Mouse (Mus musculus): ENCODE measurements around the gene Olfr642.

Olfr642 gene

DNA sequence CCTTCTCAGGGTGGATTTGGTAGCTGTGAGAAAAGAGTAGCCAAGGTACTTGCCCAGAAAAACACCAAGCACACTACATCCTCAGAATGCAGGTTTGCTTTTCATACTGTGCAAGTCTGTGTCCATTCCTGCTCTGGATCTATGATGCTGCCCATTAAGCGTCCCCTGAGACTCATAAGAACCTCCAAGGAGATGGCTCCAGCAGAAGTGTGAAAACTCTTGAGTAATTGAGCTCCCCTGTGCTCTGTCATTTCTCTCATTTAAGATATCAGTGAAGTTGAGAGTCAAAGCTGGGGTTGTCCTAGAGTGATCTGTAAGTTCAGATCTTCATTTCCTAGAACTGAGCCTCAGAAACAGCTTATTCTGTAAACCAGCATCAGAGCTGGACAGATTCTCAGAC is at the start of gene Olfr642:
TSS of gene Olfr642 (minus strand) at position 101 of the 400 bp plus-strand sequence.
- no peak for DNase-seq

DNA sequence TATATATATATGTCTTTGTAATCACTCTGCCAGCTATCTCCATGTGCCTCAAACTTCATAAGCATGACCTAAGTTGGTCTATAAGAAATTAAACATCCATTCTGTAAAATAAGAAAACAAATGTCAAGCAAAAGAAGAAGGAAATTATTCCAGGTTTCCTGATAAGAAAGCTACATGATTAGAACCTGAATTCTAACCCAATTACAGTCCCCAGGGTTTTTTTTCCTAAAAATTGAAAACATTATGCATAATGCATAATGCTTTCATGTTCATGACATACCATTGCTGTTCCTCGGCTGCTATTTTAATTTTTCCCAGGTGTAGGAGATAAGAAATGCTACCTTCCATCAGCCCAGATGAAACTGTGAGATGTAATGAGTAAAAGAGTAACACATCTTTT is 32.9 kb upstream of the Olfr642 start, which contains the start of gene Olfr645:
TSS of gene Olfr645 (minus strand) at position 101 of the 400 bp plus-strand sequence.
- DNase-seq: no peak

DNA sequence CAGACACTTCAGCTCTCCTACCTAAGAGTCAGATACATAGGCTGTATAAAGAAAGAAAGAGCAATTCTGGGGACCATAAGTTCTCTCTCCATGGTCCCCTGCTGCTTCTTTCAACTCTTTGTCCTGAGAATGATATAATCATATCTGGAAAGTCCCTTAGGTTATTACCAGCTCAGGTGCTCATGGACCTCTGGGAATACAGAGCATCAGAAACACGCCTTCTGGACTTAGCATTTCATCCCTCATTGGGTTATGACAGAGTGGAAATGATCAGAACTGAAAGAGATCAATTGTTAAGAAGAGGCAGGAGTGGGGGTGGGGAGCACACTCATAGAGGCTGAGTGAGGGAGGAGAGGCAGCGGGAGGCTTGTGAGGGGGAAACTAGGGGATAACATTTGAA is 19.3 kb upstream of the Olfr642 start, which contains the start of gene Olfr644:
TSS of gene Olfr644 (minus strand) at position 101 of the 400 bp plus-strand sequence.
- no peak for DNase-seq

DNA sequence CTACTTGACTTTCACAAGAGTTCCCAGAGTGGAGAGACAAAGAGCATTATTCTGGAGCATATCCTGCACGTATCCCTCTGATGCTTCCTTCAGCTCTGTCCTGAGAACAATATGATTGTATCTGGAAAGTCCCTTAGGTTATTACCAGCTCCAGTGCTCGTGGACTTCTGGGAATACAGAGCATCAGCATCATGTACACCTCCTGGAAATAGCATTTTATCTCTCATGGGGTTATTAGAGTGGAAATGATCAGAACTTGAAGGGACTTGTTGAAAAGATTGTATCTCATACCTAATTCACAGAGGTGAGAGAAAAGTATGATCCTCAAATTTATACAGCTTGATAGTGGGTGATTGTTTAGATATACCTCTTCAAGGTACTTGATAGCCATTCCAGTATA is 8.9 kb upstream of the Olfr642 start, which contains the start of gene 4930516K23Rik:
TSS of gene 4930516K23Rik (minus strand) at position 101 of the 400 bp plus-strand sequence.
- no peak for DNase-seq

DNA sequence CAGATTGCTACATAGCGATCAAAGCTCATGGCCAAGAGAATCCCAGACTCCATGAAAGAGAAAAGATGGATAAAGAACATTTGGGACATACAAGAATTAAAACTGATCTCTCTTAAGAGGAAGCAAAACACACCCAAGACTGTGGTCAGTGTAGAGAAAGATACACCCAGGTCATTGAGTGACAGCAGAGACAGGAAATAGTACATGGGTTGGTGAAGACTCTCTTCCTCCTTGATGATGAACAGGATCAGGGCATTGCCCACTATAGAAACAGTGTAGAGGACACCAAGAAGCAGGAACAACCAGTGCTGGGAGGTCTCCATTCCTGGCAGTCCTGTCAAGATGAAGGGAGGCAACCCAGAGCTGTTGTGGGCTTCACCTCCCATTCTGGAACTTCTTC is 6.7 kb upstream of the Olfr642 start:
- DNase-seq: no peak

DNA sequence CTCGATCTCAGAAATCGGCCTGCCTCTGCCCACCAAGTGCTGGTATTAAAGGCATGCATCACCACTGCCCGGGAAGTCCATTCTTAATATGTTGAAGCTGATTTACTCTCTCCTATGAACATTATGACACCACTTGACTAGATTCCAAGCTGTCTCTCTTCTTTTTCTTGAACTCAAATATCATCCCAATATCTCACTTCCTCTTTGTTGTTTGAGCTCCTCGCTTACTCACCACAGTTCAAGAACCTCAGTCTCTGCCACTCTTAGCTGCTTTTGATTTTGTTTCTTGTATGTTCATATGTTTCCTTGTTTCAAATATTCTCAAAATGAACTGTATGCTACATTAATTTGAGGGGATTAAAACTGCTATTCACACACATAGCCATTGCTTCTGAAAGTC is 1.7 kb downstream of the Olfr642 start:
- no peak for DNase-seq

DNA sequence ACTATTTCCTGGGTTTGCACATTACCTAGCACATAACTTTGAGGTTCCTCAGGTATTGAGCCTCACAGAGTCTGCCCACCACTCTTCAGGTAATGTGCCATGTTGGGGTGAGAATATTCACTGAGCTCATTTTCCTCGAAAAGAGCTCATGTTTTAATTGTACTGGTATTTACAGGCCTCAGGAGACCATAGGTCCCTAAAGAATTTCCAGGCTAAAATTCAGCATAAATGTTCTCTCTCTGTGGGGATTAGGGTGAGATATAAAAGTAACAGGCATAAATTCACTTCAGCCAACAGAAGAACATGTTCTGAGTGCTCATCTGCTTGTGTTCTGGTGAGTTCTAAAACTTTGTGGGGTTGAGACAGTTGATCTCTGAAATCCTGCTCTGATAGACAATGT is 17.3 kb downstream of the Olfr642 start, which contains the start of gene Olfr641:
TSS of gene Olfr641 (plus strand) at position 301 of the 400 bp plus-strand sequence.
- no peak for DNase-seq

DNA sequence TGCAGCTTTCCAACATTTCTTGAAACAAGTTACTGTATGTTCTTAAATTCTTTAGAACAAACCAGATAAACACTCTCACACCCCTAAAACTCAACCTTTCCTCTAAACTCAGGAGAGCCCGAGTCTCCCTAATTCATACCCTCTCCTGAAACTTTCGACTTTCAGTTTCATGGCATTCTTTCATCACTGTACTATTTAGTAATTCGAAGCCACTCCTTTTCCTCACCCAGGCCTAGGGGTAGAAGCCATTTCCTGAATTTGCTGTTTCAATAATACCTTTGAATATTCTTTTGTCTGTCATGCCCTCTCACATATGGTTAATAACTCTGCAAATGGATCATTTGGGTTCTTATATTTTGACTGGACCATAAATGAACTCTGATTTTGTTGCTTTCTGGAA is 25.5 kb downstream of the Olfr642 start:
- no peak for DNase-seq

DNA sequence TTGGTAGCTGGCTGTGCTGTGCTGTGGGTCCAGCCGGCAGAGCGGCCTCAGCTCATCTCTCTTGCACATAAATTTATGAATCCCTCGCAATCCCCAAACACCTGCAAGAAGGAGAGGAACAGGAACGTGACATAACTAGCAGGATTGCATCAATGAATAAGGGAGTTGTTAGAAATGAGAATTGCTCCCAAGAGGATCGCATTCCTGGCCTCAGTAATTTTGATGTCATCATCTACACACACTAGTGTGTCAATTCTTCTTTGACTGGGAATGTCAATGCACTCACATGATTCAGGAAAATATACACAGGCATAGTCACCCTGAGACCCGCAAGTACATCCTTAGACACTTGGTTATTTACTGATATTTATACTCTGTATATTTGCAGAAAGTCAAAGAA is 27.0 kb downstream of the Olfr642 start, which contains the start of gene Olfr640:
TSS of gene Olfr640 (minus strand) at position 101 of the 400 bp plus-strand sequence.
- no peak for DNase-seq

DNA sequence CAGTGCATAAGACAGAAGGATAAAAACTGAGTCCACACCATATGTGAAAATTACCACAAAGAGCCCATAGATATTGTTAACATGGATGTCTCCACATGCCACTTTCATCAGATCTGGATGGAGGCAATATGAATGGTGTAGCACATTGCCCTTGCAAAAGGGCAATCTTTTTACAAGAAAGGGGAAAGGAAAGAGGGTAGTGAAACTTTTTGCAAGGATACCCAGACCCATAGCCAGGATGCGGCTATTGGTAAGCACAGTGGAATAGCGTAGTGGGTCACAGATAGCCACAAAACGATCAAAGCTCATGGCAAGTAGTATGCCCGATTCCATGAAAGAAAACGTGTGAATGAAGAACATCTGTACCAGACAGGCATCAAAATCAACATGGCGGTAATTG is 30.8 kb downstream of the Olfr642 start:
- DNase-seq: no peak

DNA sequence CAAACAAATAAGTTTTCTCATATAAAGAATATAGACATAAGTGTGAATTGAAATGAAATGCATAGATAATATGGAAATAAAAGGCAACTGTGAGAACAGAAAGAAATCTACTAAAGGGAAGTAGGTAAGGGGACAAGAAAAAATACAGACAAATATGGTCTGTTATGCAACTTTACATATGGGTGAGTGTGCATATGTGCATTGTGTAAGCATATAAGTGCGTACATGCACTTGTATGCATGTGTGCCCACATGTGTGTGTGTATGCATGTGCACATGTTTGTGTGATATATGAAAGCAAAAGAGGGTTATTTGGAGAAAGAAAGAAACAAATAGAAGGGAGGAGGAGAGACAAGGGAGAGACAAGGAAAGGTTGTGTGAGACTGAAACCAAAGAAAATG is 33.5 kb downstream of the Olfr642 start:
- DNase-seq: no peak

DNA sequence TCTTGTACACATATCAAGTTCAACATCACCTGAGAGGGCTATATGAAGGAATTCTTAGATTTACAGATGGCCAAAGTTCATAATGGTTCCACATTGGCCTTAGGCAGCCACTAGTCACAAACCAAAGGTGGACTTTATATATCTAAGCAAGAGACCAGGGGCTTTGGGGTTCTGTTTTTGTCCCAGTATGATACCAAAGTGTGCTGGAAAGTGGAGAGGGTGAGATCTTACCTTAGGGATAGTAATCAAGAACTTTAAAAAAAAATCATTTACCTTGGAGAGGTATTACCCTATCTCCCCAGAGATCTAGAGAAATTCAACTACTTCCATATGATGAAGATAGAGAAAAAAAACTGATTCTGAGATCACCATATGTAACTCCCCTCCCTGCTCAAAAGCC is 35.3 kb downstream of the Olfr642 start, which contains the start of gene Olfr639:
TSS of gene Olfr639 (minus strand) at position 101 of the 400 bp plus-strand sequence.
- DNase-seq: no peak

DNA sequence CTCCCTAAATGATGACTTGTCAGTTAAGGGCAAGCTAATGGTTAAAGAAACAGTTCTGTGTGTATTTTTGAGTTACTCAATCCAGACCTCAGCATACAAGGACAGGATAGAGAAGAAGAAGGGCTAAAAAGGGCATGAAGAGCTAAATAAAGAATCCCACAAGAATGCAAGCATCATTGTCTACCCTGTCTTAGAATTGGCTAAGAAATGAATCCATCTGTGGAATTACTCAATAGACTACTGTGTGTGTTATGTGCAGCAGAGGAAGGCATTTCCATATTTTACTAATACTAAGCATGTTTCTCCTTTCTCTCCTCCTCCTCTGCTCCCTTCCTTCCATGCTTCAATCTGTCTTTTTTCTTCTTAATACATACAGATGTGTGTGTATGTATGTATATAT is 53.3 kb downstream of the Olfr642 start:
- no peak for DNase-seq

DNA sequence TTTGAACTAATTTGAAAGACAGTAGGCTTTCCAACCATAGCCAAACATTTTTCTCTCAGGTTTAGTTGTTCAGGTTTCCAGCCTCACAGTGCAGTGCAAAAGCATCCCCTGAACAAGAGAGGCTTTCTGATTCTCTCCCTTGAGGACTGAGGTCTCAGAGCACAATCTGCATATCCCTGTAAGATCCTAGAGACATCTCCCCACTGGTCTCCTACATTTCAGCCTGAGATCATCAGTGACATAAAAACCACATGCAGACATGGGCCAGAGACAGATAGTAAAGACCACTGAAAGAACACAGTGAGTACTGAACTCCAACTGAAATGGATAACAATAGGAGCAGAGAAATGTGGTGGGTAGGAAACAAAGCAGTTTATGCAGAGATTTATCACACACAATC is 54.0 kb downstream of the Olfr642 start, which contains the start of gene Olfr638:
TSS of gene Olfr638 (plus strand) at position 301 of the 400 bp plus-strand sequence.
- no peak for DNase-seq
